Mouse (Mus musculus): Measurements from ENCODE around the gene Spn. TPM values are rescaled to one million over a fixed set of nuclear protein-coding genes. Genes with fewer than 3 reads are reported as not detected.

Gene Spn
- polyA plus RNA-seq, 1 experiment from 2014 or later: not detected

- DNase-seq (ENCODE audit: low spot score) (no peak), ATAC-seq (no peak)
- Histone ChIP-seq H3K9me3 (replicated peaks; ENCODE audit: control insufficient read depth, low read length) (no peaks in the 10 kb centered on the region), H3K4me2 (ENCODE audit: low read length) (no peak overlapping the region), H3K27me3 (replicated peaks; ENCODE audit: control insufficient read depth, insufficient read depth, low read length) (no peaks in the 10 kb centered on the region), H3K27ac (ENCODE audit: low read depth, low read length) (no peak overlapping the region), H3K4me3 (ENCODE audit: low read depth, low read length) (no peak overlapping the region), H3K9ac (ENCODE audit: low read length) (no peak overlapping the region), H3K36me3 (ENCODE audit: control insufficient read depth, insufficient read depth, low read length) (no peaks in the 10 kb centered on the region), H3K4me1 (ENCODE audit: control insufficient read depth, insufficient read depth, low read length) (no peaks in the 10 kb centered on the region)
- WGBS: 86% methylated on average over 8 of the region's 8 CpGs
Measured at GRCm38 (mm10) chr7:127082271-127082670, 55.4 kb downstream of the Spn start.

Other genes with a start within 250 kb of the Spn start
- 34.3 and 44.9 TPM in 2 replicates for gene Tmem219, start 214.9 kb downstream of the Spn start, polyA plus RNA-seq (2014; fragmentation: Nextera tagmentation; extraction: Ambion mirVana)
- gene Kctd13, start 208.9 kb downstream of the Spn start, polyA plus RNA-seq (2014; fragmentation: Nextera tagmentation; extraction: Ambion mirVana): 69.3 and 89.2 TPM in 2 replicates
- gene Asphd1, start 188.2 kb downstream of the Spn start, polyA plus RNA-seq (2014; fragmentation: Nextera tagmentation; extraction: Ambion mirVana): 4.4 and 6.0 TPM in 2 replicates
- gene Sez6l2, start 187.3 kb downstream of the Spn start, polyA plus RNA-seq (2014; fragmentation: Nextera tagmentation; extraction: Ambion mirVana): 33.8 and 34.6 TPM in 2 replicates
- gene Cdipt, start 161.9 kb downstream of the Spn start, polyA plus RNA-seq (2014; fragmentation: Nextera tagmentation; extraction: Ambion mirVana): 92.4 and 96.0 TPM in 2 replicates
- gene Cdiptos, start 161.7 kb downstream of the Spn start, polyA plus RNA-seq (2014; fragmentation: Nextera tagmentation; extraction: Ambion mirVana): 0.51 and 1.0 TPM in 2 replicates
- gene Mvp, start 123.2 kb downstream of the Spn start, polyA plus RNA-seq (2014; fragmentation: Nextera tagmentation; extraction: Ambion mirVana): 1.8 and 2.7 TPM in 2 replicates
- gene Pagr1b, start 121.3 kb downstream of the Spn start, polyA plus RNA-seq (2014; fragmentation: Nextera tagmentation; extraction: Ambion mirVana): 0.34 and 0.74 TPM in 2 replicates
- 22.3 and 25.1 TPM in 2 replicates for gene Pagr1a, start 120.5 kb downstream of the Spn start, polyA plus RNA-seq (2014; fragmentation: Nextera tagmentation; extraction: Ambion mirVana)
- 65.0 and 68.5 TPM in 2 replicates for gene Gm42742, start 116.7 kb downstream of the Spn start, polyA plus RNA-seq (2014; fragmentation: Nextera tagmentation; extraction: Ambion mirVana)
- 13.7 and 20.1 TPM in 2 replicates for gene Prrt2, start 116.6 kb downstream of the Spn start, polyA plus RNA-seq (2014; fragmentation: Nextera tagmentation; extraction: Ambion mirVana)
- 53.1 and 54.1 TPM in 2 replicates for gene Maz, start 110.8 kb downstream of the Spn start, polyA plus RNA-seq (2014; fragmentation: Nextera tagmentation; extraction: Ambion mirVana)
- gene Kif22, start 95.4 kb downstream of the Spn start, polyA plus RNA-seq (2014; fragmentation: Nextera tagmentation; extraction: Ambion mirVana): 75.9 and 91.8 TPM in 2 replicates
- not detected in 2 replicates for gene Zg16, start 50.5 kb downstream of the Spn start, polyA plus RNA-seq (2014; fragmentation: Nextera tagmentation; extraction: Ambion mirVana)
- gene AI467606, start 46.5 kb downstream of the Spn start, polyA plus RNA-seq (2014; fragmentation: Nextera tagmentation; extraction: Ambion mirVana): 1.5 and 2.2 TPM in 2 replicates
- 0.66 and 0.91 TPM in 2 replicates for gene Qprt, start 15.6 kb downstream of the Spn start, polyA plus RNA-seq (2014; fragmentation: Nextera tagmentation; extraction: Ambion mirVana)
- gene Cd2bp2, start 58.2 kb upstream of the Spn start, polyA plus RNA-seq (2014; fragmentation: Nextera tagmentation; extraction: Ambion mirVana): 73.6 and 78.6 TPM in 2 replicates
- gene Tbc1d10b, start 70.6 kb upstream of the Spn start, polyA plus RNA-seq (2014; fragmentation: Nextera tagmentation; extraction: Ambion mirVana): 13.6 and 13.7 TPM in 2 replicates
- gene Mylpf, start 71.1 kb upstream of the Spn start, polyA plus RNA-seq (2014; fragmentation: Nextera tagmentation; extraction: Ambion mirVana): 4.6 and 5.3 TPM in 2 replicates
- gene Zfp553, start 95.2 kb upstream of the Spn start, polyA plus RNA-seq (2014; fragmentation: Nextera tagmentation; extraction: Ambion mirVana): 29.4 and 36.7 TPM in 2 replicates
- gene Sept1, start 95.3 kb upstream of the Spn start, polyA plus RNA-seq (2014; fragmentation: Nextera tagmentation; extraction: Ambion mirVana): 11.3 and 15.1 TPM in 2 replicates
- gene Zfp771, start 106.5 kb upstream of the Spn start, polyA plus RNA-seq (2014; fragmentation: Nextera tagmentation; extraction: Ambion mirVana): 53.2 and 57.4 TPM in 2 replicates
- gene Dctpp1, start 122.9 kb upstream of the Spn start, polyA plus RNA-seq (2014; fragmentation: Nextera tagmentation; extraction: Ambion mirVana): 169 and 219 TPM in 2 replicates
- gene Sephs2, start 136.2 kb upstream of the Spn start, polyA plus RNA-seq (2014; fragmentation: Nextera tagmentation; extraction: Ambion mirVana): 59.4 and 62.5 TPM in 2 replicates
- 0.17 and 0.23 TPM in 2 replicates for gene Itgal, start 158.4 kb upstream of the Spn start, polyA plus RNA-seq (2014; fragmentation: Nextera tagmentation; extraction: Ambion mirVana)
- 3.5 and 3.6 TPM in 2 replicates for gene Zfp768, start 207.8 kb upstream of the Spn start, polyA plus RNA-seq (2014; fragmentation: Nextera tagmentation; extraction: Ambion mirVana)
- gene Zfp747, start 238.2 kb upstream of the Spn start, polyA plus RNA-seq (2014; fragmentation: Nextera tagmentation; extraction: Ambion mirVana): 4.0 and 7.0 TPM in 2 replicates
- 5.5 and 6.6 TPM in 2 replicates for gene 9130019O22Rik, start 249.3 kb upstream of the Spn start, polyA plus RNA-seq (2014; fragmentation: Nextera tagmentation; extraction: Ambion mirVana)